Mouse (Mus musculus): ENCODE results near the gene Sik2. TPM values are rescaled to one million over a fixed set of nuclear protein-coding genes. Genes with fewer than 3 reads are reported as not detected.

The Sik2 gene
- polyA plus RNA-seq, 1 experiment from 2014 or later, result 13.4 TPM

GRCm38 (mm10) chr9:50863824-50864223 is 145.0 kb downstream of the Sik2 start:
- ATAC-seq (ENCODE audit: insufficient number of reproducible peaks, insufficient read depth, low FRiP score, low read depth), result no peak
- Histone ChIP-seq H3K9me3 (ENCODE audit: control insufficient read depth, low read length) (no peaks in the 10 kb centered on the region), H3K4me1 (ENCODE audit: control insufficient read depth in 2 of 2, insufficient read depth in 2 of 2, low read length in 2 of 2) (peaks cover 9 to 23% of the 10 kb centered on the region in 2 experiments), H3K9ac (ENCODE audit: low read length) (no peak overlapping the region), H3K36me3 (ENCODE audit: control insufficient read depth, insufficient read depth, low read length) (peaks cover 88% of the 10 kb centered on the region), H3K27me3 (ENCODE audit: control insufficient read depth, insufficient read depth, low read length) (no peaks in the 10 kb centered on the region), H3K4me2 (ENCODE audit: low read length) (no peak overlapping the region), H3K4me3 (ENCODE audit: control insufficient read depth in 1 of 2, insufficient read depth in 1 of 2, low read depth in 1 of 2, low read length in 2 of 2) (no peak overlapping the region), H3K27ac (replicated peaks in 1 of 2; ENCODE audit: control insufficient read depth in 1 of 2, insufficient read depth in 1 of 2, low read depth in 2 of 2, low read length in 2 of 2) (peak overlapping the region in 1 of 2 experiments; percentile 89; a peak in 1 of 4 replicates)
- 77% methylated on average over 4 of the region's 4 CpGs for WGBS

GRCm38 (mm10) chr9:50861119-50861839 is 147.6 kb downstream of the Sik2 start:
- no peak overlapping the region for H3K4me3 ChIP-seq (ENCODE audit: control insufficient read depth in 1 of 2, insufficient read depth in 1 of 2, low read depth in 1 of 2, low read length in 2 of 2)
- peaks cover 64% of the 10 kb centered on the region for H3K36me3 ChIP-seq (ENCODE audit: control insufficient read depth, insufficient read depth, low read length)
- ATAC-seq (ENCODE audit: insufficient number of reproducible peaks, insufficient read depth, low FRiP score, low read depth), result no peak
- H3K9me3 ChIP-seq (ENCODE audit: control insufficient read depth, low read length), result no peaks in the 10 kb centered on the region
- H3K4me1 ChIP-seq (ENCODE audit: control insufficient read depth in 2 of 2, insufficient read depth in 2 of 2, low read length in 2 of 2), result peaks cover 10 to 30% of the 10 kb centered on the region in 2 experiments
- no peak overlapping the region for H3K27ac ChIP-seq (replicated peaks in 1 of 2; ENCODE audit: control insufficient read depth in 1 of 2, insufficient read depth in 1 of 2, low read depth in 2 of 2, low read length in 2 of 2)
- H3K9ac ChIP-seq (ENCODE audit: low read length), result no peak overlapping the region
- no peaks in the 10 kb centered on the region for H3K27me3 ChIP-seq (ENCODE audit: control insufficient read depth, insufficient read depth, low read length)
- 90% methylated on average over 18 of the region's 18 CpGs for WGBS
- H3K4me2 ChIP-seq (ENCODE audit: low read length), result no peak overlapping the region

GRCm38 (mm10) chr9:50858681-50859080 is 150.2 kb downstream of the Sik2 start:
- no peak overlapping the region for H3K4me2 ChIP-seq (ENCODE audit: low read length)
- H3K36me3 ChIP-seq (ENCODE audit: control insufficient read depth, insufficient read depth, low read length), result peaks cover 51% of the 10 kb centered on the region
- no peak overlapping the region for H3K9ac ChIP-seq (ENCODE audit: low read length)
- H3K4me1 ChIP-seq (ENCODE audit: control insufficient read depth in 2 of 2, insufficient read depth in 2 of 2, low read length in 2 of 2), result peaks cover 4 to 13% of the 10 kb centered on the region in 2 experiments
- H3K27me3 ChIP-seq (ENCODE audit: control insufficient read depth, insufficient read depth, low read length), result no peaks in the 10 kb centered on the region
- no peaks in the 10 kb centered on the region for H3K9me3 ChIP-seq (ENCODE audit: control insufficient read depth, low read length)
- no peak overlapping the region for H3K4me3 ChIP-seq (ENCODE audit: control insufficient read depth in 1 of 2, insufficient read depth in 1 of 2, low read depth in 1 of 2, low read length in 2 of 2)
- ATAC-seq (ENCODE audit: insufficient number of reproducible peaks, insufficient read depth, low FRiP score, low read depth), result no peak
- no peak overlapping the region for H3K27ac ChIP-seq (replicated peaks in 1 of 2; ENCODE audit: control insufficient read depth in 1 of 2, insufficient read depth in 1 of 2, low read depth in 2 of 2, low read length in 2 of 2)
- WGBS, result 93% methylated on average over 6 of the region's 6 CpGs

GRCm38 (mm10) chr9:50857082-50857641 is 151.7 kb downstream of the Sik2 start:
- Histone ChIP-seq H3K9me3 (ENCODE audit: control insufficient read depth, low read length) (no peaks in the 10 kb centered on the region), H3K27ac (replicated peaks in 1 of 2; ENCODE audit: control insufficient read depth in 1 of 2, insufficient read depth in 1 of 2, low read depth in 2 of 2, low read length in 2 of 2) (peak overlapping the region; percentile 30 to 78), H3K9ac (ENCODE audit: low read length) (peak overlapping the region; percentile 87), H3K27me3 (ENCODE audit: control insufficient read depth, insufficient read depth, low read length) (no peaks in the 10 kb centered on the region), H3K4me3 (ENCODE audit: control insufficient read depth in 1 of 2, insufficient read depth in 1 of 2, low read depth in 1 of 2, low read length in 2 of 2) (peak overlapping the region; percentile 64 to 87), H3K4me2 (ENCODE audit: low read length) (peak overlapping the region; percentile 73), H3K36me3 (ENCODE audit: control insufficient read depth, insufficient read depth, low read length) (peaks cover 35% of the 10 kb centered on the region), H3K4me1 (ENCODE audit: control insufficient read depth in 2 of 2, insufficient read depth in 2 of 2, low read length in 2 of 2) (peaks cover 9 to 21% of the 10 kb centered on the region in 2 experiments)
- WGBS, result under 1% methylated on average over 43 of the region's 46 CpGs
- peak; percentile 66 for ATAC-seq (ENCODE audit: insufficient number of reproducible peaks, insufficient read depth, low FRiP score, low read depth)

GRCm38 (mm10) chr9:50856341-50857081 is 152.4 kb downstream of the Sik2 start:
- Histone ChIP-seq H3K4me1 (ENCODE audit: control insufficient read depth in 2 of 2, insufficient read depth in 2 of 2, low read length in 2 of 2) (peaks cover 9 to 21% of the 10 kb centered on the region in 2 experiments), H3K36me3 (ENCODE audit: control insufficient read depth, insufficient read depth, low read length) (peaks cover 29% of the 10 kb centered on the region), H3K4me2 (ENCODE audit: low read length) (peak overlapping the region; percentile 73), H3K27ac (replicated peaks in 1 of 2; ENCODE audit: control insufficient read depth in 1 of 2, insufficient read depth in 1 of 2, low read depth in 2 of 2, low read length in 2 of 2) (peak overlapping the region; percentile 75 to 78), H3K9ac (ENCODE audit: low read length) (peak overlapping the region; percentile 87), H3K27me3 (ENCODE audit: control insufficient read depth, insufficient read depth, low read length) (no peaks in the 10 kb centered on the region), H3K9me3 (ENCODE audit: control insufficient read depth, low read length) (no peaks in the 10 kb centered on the region), H3K4me3 (ENCODE audit: control insufficient read depth in 1 of 2, insufficient read depth in 1 of 2, low read depth in 1 of 2, low read length in 2 of 2) (peak overlapping the region; percentile 64 to 87)
- ATAC-seq (ENCODE audit: insufficient number of reproducible peaks, insufficient read depth, low FRiP score, low read depth), result peak; percentile 91
- under 1% methylated on average over 45 of the region's 45 CpGs for WGBS

GRCm38 (mm10) chr9:50855780-50856179 is 153.1 kb downstream of the Sik2 start:
- no peaks in the 10 kb centered on the region for H3K27me3 ChIP-seq (ENCODE audit: control insufficient read depth, insufficient read depth, low read length)
- peak overlapping the region; percentile 73 for H3K4me2 ChIP-seq (ENCODE audit: low read length)
- H3K4me3 ChIP-seq (ENCODE audit: control insufficient read depth in 1 of 2, insufficient read depth in 1 of 2, low read depth in 1 of 2, low read length in 2 of 2), result no peak overlapping the region
- H3K9me3 ChIP-seq (ENCODE audit: control insufficient read depth, low read length), result no peaks in the 10 kb centered on the region
- H3K9ac ChIP-seq (ENCODE audit: low read length), result peak overlapping the region; percentile 87; the same call in 1 of the 2 replicates
- 64% methylated on average over 5 of the region's 5 CpGs for WGBS
- H3K4me1 ChIP-seq (ENCODE audit: control insufficient read depth in 2 of 2, insufficient read depth in 2 of 2, low read length in 2 of 2), result peaks cover 12 to 25% of the 10 kb centered on the region in 2 experiments
- H3K36me3 ChIP-seq (ENCODE audit: control insufficient read depth, insufficient read depth, low read length), result peaks cover 22% of the 10 kb centered on the region
- ATAC-seq (ENCODE audit: insufficient number of reproducible peaks, insufficient read depth, low FRiP score, low read depth), result no peak
- peak overlapping the region; percentile 62 to 78 for H3K27ac ChIP-seq (replicated peaks in 1 of 2; ENCODE audit: control insufficient read depth in 1 of 2, insufficient read depth in 1 of 2, low read depth in 2 of 2, low read length in 2 of 2)

GRCm38 (mm10) chr9:50855133-50855766 is 153.6 kb downstream of the Sik2 start:
- no peak for ATAC-seq (ENCODE audit: insufficient number of reproducible peaks, insufficient read depth, low FRiP score, low read depth)
- H3K36me3 ChIP-seq (ENCODE audit: control insufficient read depth, insufficient read depth, low read length), result peaks cover 16% of the 10 kb centered on the region
- no peak overlapping the region for H3K9ac ChIP-seq (ENCODE audit: low read length)
- H3K27me3 ChIP-seq (ENCODE audit: control insufficient read depth, insufficient read depth, low read length), result no peaks in the 10 kb centered on the region
- WGBS, result 92% methylated on average over 5 of the region's 5 CpGs
- no peak overlapping the region for H3K4me3 ChIP-seq (ENCODE audit: control insufficient read depth in 1 of 2, insufficient read depth in 1 of 2, low read depth in 1 of 2, low read length in 2 of 2)
- no peak overlapping the region for H3K27ac ChIP-seq (replicated peaks in 1 of 2; ENCODE audit: control insufficient read depth in 1 of 2, insufficient read depth in 1 of 2, low read depth in 2 of 2, low read length in 2 of 2)
- H3K4me1 ChIP-seq (ENCODE audit: control insufficient read depth in 2 of 2, insufficient read depth in 2 of 2, low read length in 2 of 2), result peaks cover 17 to 30% of the 10 kb centered on the region in 2 experiments
- no peaks in the 10 kb centered on the region for H3K9me3 ChIP-seq (ENCODE audit: control insufficient read depth, low read length)
- no peak overlapping the region for H3K4me2 ChIP-seq (ENCODE audit: low read length)

All from heart, embryonic 14.5 days (tissue).